Comparison of ENCODE assay signal across 10 mouse cellular contexts in the genomic region with DNA sequence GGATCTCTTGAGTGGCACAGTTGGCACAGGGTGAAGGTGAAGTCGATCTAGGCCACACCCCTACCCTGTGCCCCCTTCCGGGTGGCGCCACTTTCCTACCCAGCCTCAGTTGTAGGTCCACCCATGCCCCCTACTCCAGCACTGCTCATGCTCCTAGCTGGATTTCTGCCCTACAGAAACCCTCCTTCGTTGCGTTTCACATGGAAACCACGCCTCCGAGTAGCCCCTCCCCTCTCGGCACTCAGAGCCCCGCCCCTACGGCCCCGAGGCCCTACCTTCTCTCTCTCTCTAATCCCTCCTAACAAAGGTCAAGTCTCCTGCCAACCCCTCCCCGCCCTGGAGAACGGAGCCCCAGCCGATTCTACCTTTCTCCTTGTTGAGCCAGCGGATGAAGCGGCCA. TPM values are rescaled to one million over a fixed set of nuclear protein-coding genes. Genes with fewer than 3 reads are reported as not detected.
A peak's percentile ranks its signal among the peaks of the same experiment; 100 is the strongest.
DNase-seq lines count a peak whose midpoint lies in the region; ATAC-seq and TF ChIP-seq lines count a peak whose summit lies in the region.
"Had no signal": no experiment of that assay in that cellular context is flagged by ENCODE, and none has a peak within 500 bp of the region (broad histone marks: within the 10 kb centered on the region; RNA-seq: fewer than 3 reads in every experiment).

No protein-coding gene starts in this region.

- peak overlapping the region; percentile 42 for H3K4me2 ChIP-seq in heart, postnatal 0 days (ENCODE audit: low read depth, low read length)
- peak overlapping the region; percentile 46 for H3K4me2 ChIP-seq in forebrain, embryonic 16.5 days (ENCODE audit: low read length)

- H3K4me3 ChIP-seq in heart, postnatal 0 days (ENCODE audit: low read depth, low read length) = peak overlapping the region; percentile 23
- peak overlapping the region; percentile 27 for H3K4me3 ChIP-seq in forebrain, embryonic 16.5 days (replicated peaks; ENCODE audit: low read length)
- H3K4me3 ChIP-seq: myocyte had no signal

- WGBS in heart, postnatal 0 days = 7% methylated on average over 16 of the region's 16 CpGs
- 4% methylated on average over 16 of the region's 16 CpGs for WGBS in forebrain, embryonic 16.5 days

- ATAC-seq in heart, postnatal 0 days (ENCODE audit: insufficient read depth, low read depth) = no peak
- ATAC-seq in forebrain, embryonic 16.5 days = peak; percentile 22; the same call in 1 of the 2 replicates
- ATAC-seq: Patski had no signal

- TF ChIP-seq EP300 in heart, postnatal 0 days (IDR thresholded peaks at IDR 0.05; ENCODE audit: low read depth) = no peak

- no peak for TF ChIP-seq CTCF in heart, postnatal 0 days (IDR thresholded peaks at IDR 0.05; ENCODE audit: low read depth)

- no peaks in the 10 kb centered on the region for H3K36me3 ChIP-seq in heart, postnatal 0 days (replicated peaks; ENCODE audit: control insufficient read depth, insufficient read depth, low read length)
- no peaks in the 10 kb centered on the region for H3K36me3 ChIP-seq in forebrain, embryonic 16.5 days (ENCODE audit: control insufficient read depth, insufficient read depth)

- no peaks in the 10 kb centered on the region for H3K9me3 ChIP-seq in heart, postnatal 0 days (replicated peaks; ENCODE audit: control insufficient read depth, low read length)
- no peaks in the 10 kb centered on the region for H3K9me3 ChIP-seq in forebrain, embryonic 16.5 days (ENCODE audit: control insufficient read depth, low read length)

- H3K27ac ChIP-seq in heart, postnatal 0 days (ENCODE audit: low read depth) = no peak overlapping the region
- H3K27ac ChIP-seq in forebrain, embryonic 16.5 days (ENCODE audit: low read length) = no peak overlapping the region

- no peak for DNase-seq in heart, postnatal 0 days (ENCODE audit: low spot score)
- no peak for DNase-seq in heart, postnatal 4 days
- peak; percentile 57 to 79 for DNase-seq in kidney, postnatal 36 days
- DNase-seq in mesoderm, embryonic 11.5 days (ENCODE audit: low read depth, low spot score) = peak; percentile 46
- no peak for DNase-seq in left cerebral cortex, postnatal 25 days (ENCODE audit: low spot score in 2 of 2)
- DNase-seq in spleen, adult 18-20 months = no peak
- DNase-seq in heart, postnatal 10 days = no peak

- H3K27me3 ChIP-seq in heart, postnatal 0 days (ENCODE audit: control insufficient read depth, insufficient read depth, low read length) = peaks cover 25% of the 10 kb centered on the region
- no peaks in the 10 kb centered on the region for H3K27me3 ChIP-seq in forebrain, embryonic 16.5 days (replicated peaks; ENCODE audit: control insufficient read depth, insufficient read depth, low read length)

- intact Hi-C loops in left cerebral cortex, postnatal 25 days (cut with DNase I) = no loop called here
- intact Hi-C loops in heart, postnatal 10 days (cut with DNase I) = no loop called here

- H3K9ac ChIP-seq in heart, postnatal 0 days (replicated peaks; ENCODE audit: low read depth, low read length) = no peak overlapping the region
- H3K9ac ChIP-seq in forebrain, embryonic 16.5 days (replicated peaks; ENCODE audit: low read depth, low read length) = no peak overlapping the region; the same call in 1 of the 2 replicates

- H3K4me1 ChIP-seq in heart, postnatal 0 days (ENCODE audit: control insufficient read depth, insufficient read depth) = peaks cover 4% of the 10 kb centered on the region; the same call in 1 of the 2 replicates
- H3K4me1 ChIP-seq in forebrain, embryonic 16.5 days (replicated peaks; ENCODE audit: control insufficient read depth, insufficient read depth, low read length) = peaks cover 8% of the 10 kb centered on the region

RNA-seq across cellular contexts. Expression of a gene that starts 12.0 kb away (rescaled TPM):
- total RNA-seq in heart, postnatal 0 days (2014; rRNA removed; ENCODE audit: low replicate concordance) = 0.15 and 5.1 TPM in 2 replicates
- polyA plus RNA-seq in heart, postnatal 0 days (2015; fragmentation: Nextera tagmentation; extraction: Ambion mirVana) = 0.22 and 0.26 TPM in 2 replicates
- under 1 TPM; 0.16 to 0.38 TPM for total RNA-seq in heart, postnatal 4 days (2021)
- 0.27 and 0.70 TPM in 2 replicates for polyA plus RNA-seq in forebrain, embryonic 16.5 days (2015; fragmentation: Nextera tagmentation; extraction: Ambion mirVana)
- total RNA-seq in left cerebral cortex, postnatal 25 days (2021) = under 1 TPM in 1 of 2 experiments, not detected in 1; 0.21 TPM
- total RNA-seq in heart, postnatal 10 days (2021) = under 1 TPM in 1 of 2 experiments, not detected in 1; 0.29 TPM
- polyA plus RNA-seq: Patski had no signal

Comparison
In these comparisons a context has a peak if more than half of its experiments do, and no peak if none do; other contexts are left out.
1. DNase-seq: peak in kidney, postnatal 36 days (2 of 2) and mesoderm, embryonic 11.5 days (single experiment); none in heart, postnatal 0 days (single experiment), heart, postnatal 4 days (single experiment), left cerebral cortex, postnatal 25 days (0 of 2), spleen, adult 18-20 months (0 of 2) and heart, postnatal 10 days (0 of 2).